Mouse (Mus musculus): Measurements from ENCODE around the gene Akr1c21.

- TF ChIP-seq CTCF (IDR thresholded peaks at IDR 0.05; ENCODE audit: low read depth, low read length) (no peak), TAL1 (conservative IDR thresholded peaks at IDR 0.05; ENCODE audit: low read depth, low read length) (no peak), GATA1 (IDR thresholded peaks at IDR 0.05; ENCODE audit: borderline replicate concordance, low read length) (no peak), POLR2AphosphoS5 (IDR thresholded peaks at IDR 0.05; ENCODE audit: insufficient replicate concordance, low read depth, low read length) (no peak)
Measured at GRCm38 (mm10) chr13:4576921-4577320, 3.0 kb downstream of the Akr1c21 start.
